8 mouse cellular contexts compared by ENCODE assay signal in the genomic region with DNA sequence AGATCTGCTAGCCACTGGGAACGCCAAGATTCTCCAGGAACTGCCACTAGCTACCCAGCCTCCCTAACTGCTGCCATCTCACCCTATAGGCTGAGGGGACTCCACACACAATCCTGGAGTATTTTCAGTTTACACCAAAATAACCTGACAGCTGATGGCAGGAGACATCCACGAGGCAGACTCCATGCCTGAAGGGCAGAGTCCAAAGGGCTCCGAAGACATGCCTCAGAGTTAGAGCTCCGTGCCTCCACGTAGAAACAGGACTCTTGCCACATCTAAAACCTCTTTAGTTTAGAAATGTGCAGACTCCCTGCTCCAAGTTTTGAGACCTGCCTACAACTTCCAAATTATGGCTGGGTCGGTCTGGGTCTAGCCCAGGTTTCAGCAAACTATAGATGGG. TPM values are rescaled to one million over a fixed set of nuclear protein-coding genes. Genes with fewer than 3 reads are reported as not detected.
DNase-seq lines count a peak whose midpoint lies in the region; ATAC-seq lines count a peak whose summit lies in the region.

No protein-coding gene starts in this region.

- peaks cover 8% of the 10 kb centered on the region; the same call in 1 of the 2 replicates for H3K36me3 ChIP-seq in hindbrain, embryonic 16.5 days (ENCODE audit: control insufficient read depth, insufficient read depth, low read length)
- H3K36me3 ChIP-seq in limb, embryonic 15.5 days, result peaks cover 26% of the 10 kb centered on the region

- peak overlapping the region; percentile 31 for H3K9ac ChIP-seq in hindbrain, embryonic 16.5 days (ENCODE audit: low read depth, low read length)
- H3K9ac ChIP-seq in limb, embryonic 15.5 days, result no peak overlapping the region

- H3K4me1 ChIP-seq in hindbrain, embryonic 16.5 days (ENCODE audit: control insufficient read depth, insufficient read depth, low read depth, low read length), result peaks cover 28% of the 10 kb centered on the region
- H3K4me1 ChIP-seq in limb, embryonic 15.5 days, result peaks cover 44% of the 10 kb centered on the region

- 82% methylated on average over 6 of the region's 6 CpGs for WGBS in hindbrain, embryonic 16.5 days
- 46% methylated on average over 6 of the region's 6 CpGs for WGBS in limb, embryonic 15.5 days

- peak; percentile 41 for DNase-seq in adrenal gland, adult 2 months
- no peak for DNase-seq in adrenal gland, postnatal 25 days
- peak; percentile 35 for DNase-seq in 3T3-L1 (ENCODE audit: low read depth, low spot score)
- DNase-seq in thymus, adult 18-20 months, result no peak
- DNase-seq in Muller cell, postnatal 12 days (ENCODE audit: inconsistent ontology term), result no peak
- no peak for DNase-seq in T-cell, adult 2 months (ENCODE audit: low spot score)

- H3K27me3 ChIP-seq in hindbrain, embryonic 16.5 days (replicated peaks; ENCODE audit: control insufficient read depth, insufficient read depth, low read length), result no peaks in the 10 kb centered on the region
- H3K27me3 ChIP-seq in limb, embryonic 15.5 days, result no peaks in the 10 kb centered on the region

- no peak overlapping the region for H3K27ac ChIP-seq in hindbrain, embryonic 16.5 days (ENCODE audit: low read depth, low read length)
- H3K27ac ChIP-seq in limb, embryonic 15.5 days, result peak overlapping the region; percentile 92

- H3K4me3 ChIP-seq in hindbrain, embryonic 16.5 days (ENCODE audit: low read length), result no peak overlapping the region
- H3K4me3 ChIP-seq in limb, embryonic 15.5 days, result peak overlapping the region; percentile 89; the same call in 1 of the 2 replicates

- peak overlapping the region; percentile 15 for H3K4me2 ChIP-seq in hindbrain, embryonic 16.5 days (ENCODE audit: low read length)
- H3K4me2 ChIP-seq in limb, embryonic 15.5 days, result peak overlapping the region; percentile 85

- no peak for ATAC-seq in hindbrain, embryonic 16.5 days
- no peak for ATAC-seq in limb, embryonic 15.5 days (ENCODE audit: insufficient number of reproducible peaks, low FRiP score, low TSS enrichment, low read depth)

- no peaks in the 10 kb centered on the region for H3K9me3 ChIP-seq in hindbrain, embryonic 16.5 days (ENCODE audit: control insufficient read depth, low read length)
- H3K9me3 ChIP-seq in limb, embryonic 15.5 days, result no peaks in the 10 kb centered on the region

RNA-seq across cellular contexts. Expression of a gene that starts 4.7 kb away (rescaled TPM):
- total RNA-seq in adrenal gland, adult 2 months (2021), result 100 to 1,000 TPM; 158 to 185 TPM
- polyA plus RNA-seq in adrenal gland, adult 2 months (2012; rRNA removed), result 225 and 227 TPM in 2 replicates
- 157 and 167 TPM in 2 replicates for total RNA-seq in adrenal gland, postnatal 25 days (2021)
- polyA plus RNA-seq in hindbrain, embryonic 16.5 days (2015; fragmentation: Nextera tagmentation; extraction: Ambion mirVana), result 3.9 and 4.5 TPM in 2 replicates
- 12.8 and 13.7 TPM in 2 replicates for polyA plus RNA-seq in limb, embryonic 15.5 days (2015; fragmentation: Nextera tagmentation; extraction: Ambion mirVana)

RNA-seq across cellular contexts. Expression of a gene that starts 12.8 kb away (rescaled TPM):
- total RNA-seq in adrenal gland, adult 2 months (2021), result 10 to 100 TPM in 1 of 2 experiments, 1 to 10 TPM in 1; 7.9 to 13.0 TPM
- polyA plus RNA-seq in adrenal gland, adult 2 months (2012; rRNA removed), result 13.1 and 14.8 TPM in 2 replicates
- 10.0 and 12.0 TPM in 2 replicates for total RNA-seq in adrenal gland, postnatal 25 days (2021)
- 3.8 and 4.9 TPM in 2 replicates for polyA plus RNA-seq in hindbrain, embryonic 16.5 days (2015; fragmentation: Nextera tagmentation; extraction: Ambion mirVana)
- polyA plus RNA-seq in limb, embryonic 15.5 days (2015; fragmentation: Nextera tagmentation; extraction: Ambion mirVana), result 14.8 and 15.8 TPM in 2 replicates

RNA-seq across cellular contexts. Expression of a gene that starts 29.4 kb away (rescaled TPM):
- total RNA-seq in adrenal gland, adult 2 months (2021), result 10 to 100 TPM; 77.2 to 99.3 TPM
- 252 and 304 TPM in 2 replicates for polyA plus RNA-seq in adrenal gland, adult 2 months (2012; rRNA removed)
- 92.6 and 109 TPM in 2 replicates for total RNA-seq in adrenal gland, postnatal 25 days (2021)
- 20.7 and 24.4 TPM in 2 replicates for polyA plus RNA-seq in hindbrain, embryonic 16.5 days (2015; fragmentation: Nextera tagmentation; extraction: Ambion mirVana)
- polyA plus RNA-seq in limb, embryonic 15.5 days (2015; fragmentation: Nextera tagmentation; extraction: Ambion mirVana), result 15.7 and 17.6 TPM in 2 replicates

RNA-seq across cellular contexts. Expression of a gene that starts 57.7 kb away (rescaled TPM):
- 10 to 100 TPM; 45.5 to 50.8 TPM for total RNA-seq in adrenal gland, adult 2 months (2021)
- 25.1 and 36.4 TPM in 2 replicates for polyA plus RNA-seq in adrenal gland, adult 2 months (2012; rRNA removed)
- total RNA-seq in adrenal gland, postnatal 25 days (2021), result 32.8 and 37.9 TPM in 2 replicates
- polyA plus RNA-seq in hindbrain, embryonic 16.5 days (2015; fragmentation: Nextera tagmentation; extraction: Ambion mirVana), result 21.3 and 26.7 TPM in 2 replicates
- 18.4 and 19.4 TPM in 2 replicates for polyA plus RNA-seq in limb, embryonic 15.5 days (2015; fragmentation: Nextera tagmentation; extraction: Ambion mirVana)

RNA-seq across cellular contexts. Expression of a gene that starts 59.8 kb away (rescaled TPM):
- 10 to 100 TPM; 66.5 to 73.0 TPM for total RNA-seq in adrenal gland, adult 2 months (2021)
- 69.1 and 76.9 TPM in 2 replicates for polyA plus RNA-seq in adrenal gland, adult 2 months (2012; rRNA removed)
- total RNA-seq in adrenal gland, postnatal 25 days (2021), result 47.0 and 49.5 TPM in 2 replicates
- 57.0 and 65.7 TPM in 2 replicates for polyA plus RNA-seq in hindbrain, embryonic 16.5 days (2015; fragmentation: Nextera tagmentation; extraction: Ambion mirVana)
- 51.4 and 51.7 TPM in 2 replicates for polyA plus RNA-seq in limb, embryonic 15.5 days (2015; fragmentation: Nextera tagmentation; extraction: Ambion mirVana)

Comparison
In these comparisons a context has a peak if more than half of its experiments do, and no peak if none do; other contexts are left out.
1. DNase-seq: peak in adrenal gland, adult 2 months (single experiment) and 3T3-L1 (single experiment); none in adrenal gland, postnatal 25 days (single experiment), thymus, adult 18-20 months (0 of 2), Muller cell, postnatal 12 days (single experiment) and T-cell, adult 2 months (single experiment).
2. RNA of a gene that starts 4.7 kb away (polyA plus RNA-seq): 225 to 227 TPM in adrenal gland, adult 2 months; 12.8 to 13.7 TPM in limb, embryonic 15.5 days and 3.9 to 4.5 TPM in hindbrain, embryonic 16.5 days; every median in the first group is over 10 times any median in the second.